Mouse (Mus musculus) layer of hippocampus, adult 2 months (tissue): Measurements from ENCODE around the gene Utrn. TPM values are rescaled to one million over a fixed set of nuclear protein-coding genes. Genes with fewer than 3 reads are reported as not detected.

ENCODE experiments used
- DNase-seq, 2 experiments: peaks; one replicate each; pipeline ENCODE4 v3.0.0; 2022; ENCODE audit warnings: low spot score in 2 of 2
- H3K27ac ChIP-seq: fragments of 200-600 bp; 2 replicates; pipeline ENCODE4 v1.8.1; 2022
- H3K4me3 ChIP-seq: fragments of 200-600 bp; 2 replicates; pipeline ENCODE4 v1.8.1; 2022; ENCODE audit warnings: mild to moderate bottlenecking
- CTCF ChIP-seq: fragments of 200-600 bp; conservative IDR thresholded peaks from 2 replicates; pipeline ENCODE4 v1.8.1; 2022; ENCODE audit warnings: antibody characterized with exemption, mild to moderate bottlenecking, moderate library complexity
- total RNA-seq, 2 experiments: library from RNA; stranded (reverse); gene quantifications; 2 replicates each; pipeline ENCODE4 v1.2.3; 2021

Gene Utrn
- total RNA-seq, 2 experiments from 2014 or later = 33.7 to 39.8 TPM

GRCm38 (mm10) chr10:12743717-12744116, 125.4 kb downstream of the Utrn start:
- Histone ChIP-seq H3K4me3 (no peak overlapping the region), H3K27ac (no peak overlapping the region)
- no peak for TF ChIP-seq CTCF
- DNase-seq = no peak

DNA sequence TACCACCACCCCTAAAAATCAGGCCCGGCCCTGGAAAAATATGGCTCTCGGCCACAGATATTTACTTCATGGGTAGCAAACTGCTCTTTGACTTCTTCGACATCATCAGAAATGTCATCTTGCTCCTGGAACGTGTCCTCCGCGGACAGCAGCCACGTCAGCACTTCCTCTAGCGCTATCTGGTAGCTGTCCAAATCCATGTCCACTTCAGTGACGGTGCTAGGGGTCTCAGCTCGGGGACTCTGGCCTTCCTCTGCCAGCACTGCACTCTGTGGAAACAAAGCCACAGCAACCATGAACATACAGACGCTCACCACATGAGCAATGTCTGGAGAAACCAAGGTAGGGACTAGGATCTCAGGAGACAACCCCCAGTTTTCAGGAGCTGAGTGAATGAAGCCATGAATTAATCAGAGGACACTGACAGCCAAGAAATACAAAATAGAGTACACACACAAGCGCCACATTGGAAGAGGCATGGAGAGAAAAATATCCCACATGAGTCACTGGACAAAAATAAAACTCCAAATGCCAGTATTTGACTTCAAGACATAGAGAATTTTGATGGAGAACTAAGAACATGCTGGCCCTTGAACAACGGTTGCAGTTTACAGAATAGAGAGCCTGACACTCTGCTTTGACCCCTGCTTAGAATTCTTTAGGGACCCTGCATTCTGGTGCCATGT, 129.7 kb downstream of the Utrn start:
- H3K27ac ChIP-seq = no peak overlapping the region
- DNase-seq = no peak
- no peak for TF ChIP-seq CTCF
- no peak overlapping the region for H3K4me3 ChIP-seq

DNA sequence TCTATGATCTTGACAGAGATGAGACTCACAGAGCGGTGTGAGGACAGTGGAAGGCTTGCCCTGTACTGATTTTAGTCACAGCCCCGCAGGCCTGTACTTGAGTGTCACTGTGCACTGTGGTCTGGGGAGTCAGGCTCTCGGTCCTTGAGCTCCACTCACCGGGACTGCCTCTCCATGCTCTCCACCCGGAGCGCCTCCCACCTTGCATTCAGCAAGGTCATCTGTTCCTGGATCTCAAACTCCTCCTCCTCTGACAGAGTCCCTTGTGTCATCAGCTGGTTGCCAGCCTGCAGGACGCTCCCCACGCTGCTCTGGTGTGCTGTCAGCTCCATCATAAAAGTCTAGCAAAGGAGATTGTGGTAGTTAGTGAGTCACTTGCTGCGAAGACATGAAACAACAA, 131.2 kb downstream of the Utrn start:
- Histone ChIP-seq H3K27ac (peak overlapping the region; percentile 18; the same call in 1 of the 2 replicates), H3K4me3 (no peak overlapping the region)
- no peak for DNase-seq
- no peak for TF ChIP-seq CTCF

DNA sequence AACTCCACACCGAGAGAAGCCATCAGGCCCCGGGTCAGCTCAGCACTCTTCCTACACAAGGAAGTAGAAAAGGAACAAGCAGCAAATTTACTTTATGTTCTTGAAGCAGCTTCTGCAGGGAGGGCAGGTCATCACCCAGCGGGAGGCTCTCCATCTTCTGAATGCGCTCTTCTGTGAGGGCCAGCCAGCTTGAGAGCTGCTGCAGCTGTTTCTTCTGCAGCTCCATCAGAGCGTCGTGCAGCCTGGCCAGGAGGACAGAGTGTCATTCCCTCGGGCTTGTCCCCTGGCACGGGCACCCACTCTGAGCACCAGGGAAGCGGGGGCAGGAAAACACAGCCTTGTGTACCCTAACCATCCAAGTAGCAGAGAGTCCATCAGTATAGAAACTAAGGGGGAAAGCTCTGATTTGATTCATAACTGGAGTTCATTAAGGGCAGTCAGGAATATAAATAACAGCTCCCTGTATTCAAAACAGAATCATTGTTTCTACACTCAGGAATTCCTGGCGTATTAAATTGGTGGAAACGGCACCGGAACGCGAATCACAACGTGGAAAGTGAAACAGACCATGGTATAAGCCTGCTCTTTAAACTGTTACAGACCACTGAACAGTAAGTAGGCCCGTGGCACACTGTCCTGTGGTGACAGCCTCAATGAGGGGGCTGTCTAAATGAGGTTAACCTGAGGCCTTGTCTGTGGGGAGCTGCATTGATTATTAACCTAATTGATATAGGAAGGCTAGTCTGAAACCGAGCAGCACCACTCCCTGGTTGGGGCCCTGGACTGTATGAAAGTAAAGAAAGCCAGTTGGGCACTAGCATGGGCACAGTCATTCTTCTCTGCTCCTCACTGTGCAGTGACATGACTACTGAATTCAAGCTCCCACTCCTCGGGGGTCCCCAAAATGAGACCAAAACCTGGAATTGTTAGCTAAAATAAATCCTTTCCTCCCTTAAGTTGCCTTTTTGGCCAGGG, 132.0 kb downstream of the Utrn start:
- DNase-seq = no peak
- peak overlapping the region; percentile 18; the same call in 1 of the 2 replicates for H3K27ac ChIP-seq
- no peak overlapping the region for H3K4me3 ChIP-seq
- no peak for TF ChIP-seq CTCF

DNA sequence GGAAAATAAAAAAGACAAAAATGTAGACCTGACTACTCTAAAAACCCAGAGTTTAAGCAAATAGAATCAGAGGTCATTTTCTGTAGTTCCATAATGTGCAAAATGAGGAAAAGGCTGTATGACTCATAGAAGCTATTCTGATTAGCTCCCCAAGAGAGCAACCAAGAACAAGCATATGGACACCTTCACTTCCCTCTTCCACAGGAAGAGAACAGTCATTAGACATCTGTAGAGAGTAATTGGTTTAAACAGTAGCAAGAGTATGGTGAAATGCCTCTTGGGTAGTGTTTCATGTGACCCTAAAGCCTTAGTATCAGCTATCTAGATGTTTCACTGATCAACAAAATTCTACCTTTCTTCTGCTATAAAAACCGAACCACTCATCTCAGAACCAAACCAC, 133.5 kb downstream of the Utrn start:
- Histone ChIP-seq H3K27ac (no peak overlapping the region), H3K4me3 (no peak overlapping the region)
- no peak for DNase-seq
- no peak for TF ChIP-seq CTCF

DNA sequence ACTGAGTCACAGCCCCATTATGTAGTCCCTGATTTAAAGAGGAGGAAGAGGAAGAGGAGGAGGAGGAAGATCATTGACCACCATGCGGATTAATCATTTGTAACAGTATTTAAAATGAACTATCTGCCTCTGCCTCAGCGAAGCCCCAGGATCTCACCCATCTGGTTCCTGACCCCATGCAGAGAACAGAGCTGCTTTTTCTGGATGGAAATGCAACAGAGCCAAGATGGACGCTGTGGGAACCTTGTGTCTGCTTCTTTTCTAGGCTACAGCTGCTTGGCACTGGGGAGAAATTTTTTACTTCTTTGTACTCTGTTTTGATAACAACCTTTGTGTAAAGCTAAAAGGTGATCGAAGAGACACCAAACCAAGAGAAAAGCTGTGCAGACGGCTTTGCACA, 137.7 kb downstream of the Utrn start:
- no peak for TF ChIP-seq CTCF
- H3K4me3 ChIP-seq = no peak overlapping the region
- no peak for DNase-seq
- no peak overlapping the region for H3K27ac ChIP-seq

DNA sequence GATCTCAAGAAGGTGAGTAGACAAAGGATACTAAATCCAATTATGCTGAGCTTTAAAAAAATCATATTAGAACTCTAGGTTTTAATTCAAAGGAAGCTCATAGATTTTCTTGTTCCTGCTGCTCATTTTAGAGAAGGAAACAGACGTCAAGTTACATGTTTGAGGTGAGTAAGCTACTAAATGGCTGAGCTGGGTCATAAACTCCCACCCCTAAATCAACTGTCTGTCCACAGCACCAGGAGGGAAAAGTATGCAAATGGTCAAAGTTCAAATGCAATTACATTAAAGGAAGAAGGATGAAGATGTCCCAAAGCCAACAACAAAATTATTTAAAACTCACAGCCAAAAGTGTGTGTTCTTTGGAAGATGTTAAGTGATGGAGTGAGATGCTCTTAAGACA, 139.5 kb downstream of the Utrn start:
- Histone ChIP-seq H3K27ac (no peak overlapping the region), H3K4me3 (no peak overlapping the region)
- no peak for DNase-seq
- TF ChIP-seq CTCF = no peak

DNA sequence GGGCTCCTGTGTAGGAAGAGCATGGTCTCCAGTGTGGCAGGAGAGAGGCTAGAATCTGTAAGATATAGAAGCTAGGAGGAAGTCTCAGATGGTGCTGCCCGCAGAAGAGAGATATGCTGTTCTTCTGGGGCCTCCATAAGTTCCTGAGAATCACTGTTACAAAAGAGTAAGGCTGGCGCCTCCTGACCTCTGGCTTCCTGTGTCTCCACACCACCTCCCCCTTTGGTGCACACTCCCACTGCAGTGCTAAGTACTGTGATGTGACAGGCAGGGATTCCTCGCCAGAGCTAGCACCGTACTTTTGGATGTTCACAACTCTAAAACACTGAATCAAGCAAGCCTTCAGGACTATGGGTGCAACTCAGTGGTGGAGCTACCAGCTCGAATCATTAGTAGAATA, 140.1 kb downstream of the Utrn start:
- Histone ChIP-seq H3K4me3 (no peak overlapping the region), H3K27ac (no peak overlapping the region)
- DNase-seq = no peak
- no peak for TF ChIP-seq CTCF

GRCm38 (mm10) chr10:12727881-12728280, 141.3 kb downstream of the Utrn start:
- H3K27ac ChIP-seq = no peak overlapping the region
- no peak for TF ChIP-seq CTCF
- DNase-seq = no peak

DNA sequence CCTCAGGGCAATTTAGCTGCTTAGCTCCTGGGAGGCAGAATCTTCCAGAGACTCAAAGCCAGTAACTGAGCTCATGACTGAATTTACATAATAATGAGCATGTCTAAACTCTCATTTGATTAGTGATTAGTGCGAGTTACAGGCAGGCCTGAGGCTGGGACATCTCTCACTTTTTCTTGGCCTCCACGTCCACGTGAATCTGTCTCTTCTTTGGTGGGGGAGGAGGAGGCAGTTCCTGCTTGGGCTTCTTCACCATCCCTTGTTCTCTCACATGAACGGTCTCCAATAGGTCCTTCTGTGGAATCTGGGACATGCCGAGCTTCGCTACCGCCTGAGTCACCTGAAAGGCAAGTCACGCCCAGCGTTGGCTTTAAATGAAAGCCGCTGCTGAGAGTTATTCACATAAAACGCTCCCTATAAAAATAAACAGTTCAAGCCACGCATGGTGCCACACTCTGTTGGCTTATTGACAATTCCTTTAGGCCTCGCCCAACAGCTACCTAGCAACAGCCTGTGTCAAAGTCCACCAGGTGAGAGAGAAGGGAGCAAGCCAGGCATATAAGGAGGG, 143.0 kb downstream of the Utrn start:
- no peak overlapping the region for H3K4me3 ChIP-seq
- H3K27ac ChIP-seq = no peak overlapping the region
- DNase-seq = no peak
- no peak for TF ChIP-seq CTCF

More at GRCm38 (mm10) chr10:12727881-12728280, 141.3 kb downstream of the Utrn start:
- no peak overlapping the region for H3K4me3 ChIP-seq

DNA sequence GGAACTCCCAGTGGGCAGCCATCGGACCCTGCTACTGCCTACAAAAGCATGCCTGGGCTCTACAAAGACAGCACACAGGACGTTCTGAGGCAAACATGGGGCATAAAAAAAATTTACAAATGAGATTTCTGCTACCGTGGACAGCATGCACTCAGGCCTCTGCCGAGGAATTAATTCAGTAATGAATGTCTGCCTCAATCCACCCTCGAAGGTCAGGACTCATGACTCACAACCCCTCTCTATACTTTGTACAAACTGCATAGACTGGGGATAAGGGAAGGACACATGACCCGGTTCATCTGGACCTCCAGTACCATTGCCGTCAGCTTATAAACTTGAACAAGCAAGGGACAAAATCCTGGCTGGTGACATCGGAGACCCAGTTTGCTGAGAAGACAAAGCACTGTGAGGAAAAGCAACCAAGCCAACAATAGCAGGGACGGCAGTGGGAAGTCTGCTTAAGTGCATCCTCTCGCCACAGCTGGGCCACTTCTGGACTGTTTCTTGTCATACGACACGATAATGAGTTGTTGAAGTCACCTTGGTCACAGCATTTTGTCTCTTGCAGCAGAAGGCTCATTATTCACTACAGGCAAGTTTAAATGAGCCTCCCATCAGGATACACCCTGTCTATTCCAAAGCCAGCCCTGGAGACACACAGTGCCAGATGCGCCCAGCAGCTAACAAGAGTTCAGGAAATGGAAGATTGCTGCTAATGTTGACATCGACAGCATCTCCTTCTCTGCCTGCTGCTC, 144.7 kb downstream of the Utrn start:
- no peak overlapping the region for H3K27ac ChIP-seq
- TF ChIP-seq CTCF = no peak
- no peak for DNase-seq
- no peak overlapping the region for H3K4me3 ChIP-seq

DNA sequence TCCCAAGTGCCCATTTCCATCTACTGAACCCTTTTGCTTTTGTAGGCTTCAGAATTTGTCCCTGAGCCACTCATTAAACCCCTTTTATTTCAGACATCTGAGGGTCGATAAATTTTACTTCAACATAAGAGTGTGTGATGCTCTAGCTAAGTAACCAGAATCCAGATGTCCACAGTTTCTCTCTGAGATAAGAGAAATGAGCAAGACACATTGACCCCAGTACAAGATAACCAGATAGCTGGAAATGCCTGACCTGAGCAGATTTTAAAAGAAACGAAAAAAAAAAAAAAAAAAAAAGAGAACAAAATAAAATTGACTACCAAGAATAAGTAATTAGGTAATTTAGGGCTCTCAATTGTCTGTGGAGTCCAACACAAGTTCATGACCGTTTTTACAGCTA, 145.9 kb downstream of the Utrn start:
- Histone ChIP-seq H3K4me3 (no peak overlapping the region), H3K27ac (no peak overlapping the region)
- no peak for DNase-seq
- TF ChIP-seq CTCF = no peak
